Mouse (Mus musculus) thymus, postnatal 36 days (tissue): Measurements from ENCODE around the gene Dnaja2.
A peak's percentile ranks its signal among the peaks of the same experiment; 100 is the strongest.

Experiments
- DNase-seq, 2 experiments: peaks; one replicate each; pipeline ENCODE4 v3.0.0; 2022; ENCODE audit warnings: mixed read lengths in 2 of 2

Gene Dnaja2

DNA sequence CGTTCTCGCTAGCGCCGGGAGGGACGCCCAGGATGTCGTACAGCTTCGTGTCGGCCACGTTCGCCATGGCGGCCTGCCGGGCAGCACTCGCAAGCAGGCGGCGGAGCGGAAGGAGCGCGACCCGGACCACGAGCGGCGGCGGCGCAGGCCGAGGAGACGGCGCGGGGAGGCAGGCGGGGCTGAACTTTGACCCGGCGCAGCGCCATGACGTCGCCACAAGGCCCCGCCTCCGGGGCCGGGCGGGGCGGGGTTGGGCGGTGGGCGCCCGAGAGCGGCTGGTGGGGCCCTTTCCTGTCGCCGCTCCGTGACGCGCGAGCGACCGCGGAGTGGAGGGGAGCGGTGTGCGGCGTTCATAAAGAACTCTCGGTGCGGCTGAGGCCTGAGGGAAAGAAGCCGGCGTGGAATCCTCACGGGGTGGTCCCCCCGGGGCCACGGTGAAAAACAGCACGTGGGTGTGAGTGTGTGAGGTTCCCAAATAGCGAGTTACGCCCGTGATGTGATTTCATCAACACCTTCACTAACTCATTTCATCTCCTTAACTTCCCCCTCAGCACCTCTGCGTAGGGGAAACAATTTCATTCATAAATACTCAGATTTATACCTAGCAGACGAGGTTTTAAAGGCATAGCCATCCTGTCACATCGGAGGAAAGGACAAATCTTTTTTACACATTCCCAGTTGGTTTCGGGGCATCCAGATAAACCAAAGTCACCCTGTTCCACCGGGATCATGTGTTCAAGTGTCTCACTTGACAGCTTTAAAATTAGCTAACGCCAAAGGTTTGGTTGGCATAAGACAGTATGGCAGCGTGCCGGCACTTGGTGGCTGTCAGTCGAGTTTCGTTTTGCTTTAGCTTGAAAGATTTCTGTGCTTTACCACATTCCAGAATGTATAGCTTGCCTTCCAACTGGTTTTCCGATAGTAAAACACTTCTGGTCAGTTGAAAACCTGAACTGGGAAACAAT lies at the start of gene Dnaja2:
Gene Dnaja2, minus strand, starts transcription at position 164 of the 965 bp plus-strand sequence.
- DNase-seq, result peak; percentile 94 to 95

DNA sequence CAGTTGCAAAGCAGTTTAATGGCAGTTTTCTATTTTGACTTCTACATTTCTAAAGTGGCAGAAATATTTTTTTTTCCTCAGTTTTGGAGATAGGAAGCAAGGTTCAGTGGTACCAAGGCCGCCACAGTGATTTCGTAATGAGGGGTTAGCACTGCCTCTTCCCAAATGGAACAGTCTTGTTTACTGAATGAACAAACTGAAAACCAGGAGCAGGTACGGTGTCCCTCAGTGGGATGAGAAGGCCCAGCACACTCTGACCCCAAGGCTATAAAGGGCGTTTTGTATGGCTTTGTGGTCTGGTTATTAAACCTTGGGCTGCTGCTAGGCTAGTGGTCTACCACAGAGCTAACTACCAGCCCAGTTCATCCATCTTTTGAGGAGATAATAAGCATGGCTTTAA lies 49.1 kb upstream of the Dnaja2 start:
- DNase-seq, result no peak

DNA sequence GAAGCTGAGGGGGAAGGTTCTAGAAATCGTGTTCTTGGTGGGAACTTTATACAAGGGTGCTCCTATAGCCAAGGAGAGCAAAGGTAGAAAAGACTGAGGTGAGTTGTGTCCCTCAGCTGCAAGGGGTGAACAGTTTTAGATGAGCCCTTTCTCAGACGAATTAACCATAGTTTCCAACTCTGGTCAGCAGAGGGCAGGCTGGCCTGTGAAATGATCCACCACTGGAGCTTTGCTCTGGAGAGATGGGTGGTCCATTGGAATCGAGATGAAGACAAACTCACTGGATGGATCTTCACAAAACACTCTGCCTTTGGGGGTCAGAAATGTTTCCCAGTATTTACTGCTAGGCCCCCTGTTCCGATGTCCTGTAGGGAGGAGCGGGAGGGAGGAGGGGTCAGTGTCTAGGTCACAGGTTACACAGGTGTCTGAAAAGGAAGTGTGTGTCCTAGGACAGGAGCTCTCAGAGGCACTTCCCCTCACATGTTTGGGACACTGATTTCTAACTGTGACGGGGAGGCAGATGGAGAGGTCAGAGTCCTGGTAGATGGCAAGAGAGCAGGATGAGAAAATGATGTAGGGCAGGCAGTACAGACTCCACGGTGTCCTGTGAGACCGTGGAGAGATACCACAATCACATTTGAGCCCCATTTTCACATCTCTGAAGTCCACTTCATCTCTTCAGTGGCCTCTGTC lies 48.2 kb upstream of the Dnaja2 start:
- DNase-seq, result peak; percentile 22 to 37

DNA sequence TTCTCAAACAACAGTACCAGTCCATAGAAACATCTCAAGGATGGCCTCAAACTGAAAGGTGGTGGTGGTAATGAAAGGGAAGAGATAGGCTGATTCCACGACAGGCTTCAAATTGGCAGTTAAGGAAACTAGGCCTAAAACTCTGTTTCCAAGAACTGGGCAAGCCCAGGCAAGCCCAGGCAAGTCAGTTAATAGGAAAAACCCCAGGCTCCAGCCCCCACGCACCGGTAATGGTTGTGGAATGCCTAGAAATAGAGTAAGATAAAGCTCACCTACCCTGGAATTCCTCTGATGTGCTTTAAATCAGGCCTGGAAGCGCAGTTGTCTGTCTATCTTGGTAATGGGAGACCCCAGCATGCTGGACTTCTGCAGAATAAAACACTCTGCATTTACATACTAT lies 47.6 kb upstream of the Dnaja2 start:
- DNase-seq, result no peak

DNA sequence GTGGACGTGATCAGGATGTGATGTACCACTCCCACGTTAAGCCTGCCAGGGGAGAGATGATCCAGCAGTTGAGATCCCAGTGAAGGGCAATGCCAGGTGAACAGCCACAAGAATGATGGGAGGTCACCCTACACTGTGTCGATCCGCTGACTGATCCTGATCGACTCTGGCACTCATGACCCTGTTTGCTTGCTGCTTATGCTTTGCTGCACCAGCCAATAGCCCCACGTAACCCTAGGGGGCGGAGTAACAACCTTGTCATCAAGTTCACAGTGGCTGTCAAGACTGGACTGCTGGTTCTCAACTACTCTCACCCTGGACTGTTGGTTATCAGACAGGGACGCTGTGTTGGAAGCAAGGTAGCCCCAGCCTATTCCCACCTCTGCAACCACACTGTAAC lies 46.6 kb upstream of the Dnaja2 start:
- DNase-seq, result no peak

DNA sequence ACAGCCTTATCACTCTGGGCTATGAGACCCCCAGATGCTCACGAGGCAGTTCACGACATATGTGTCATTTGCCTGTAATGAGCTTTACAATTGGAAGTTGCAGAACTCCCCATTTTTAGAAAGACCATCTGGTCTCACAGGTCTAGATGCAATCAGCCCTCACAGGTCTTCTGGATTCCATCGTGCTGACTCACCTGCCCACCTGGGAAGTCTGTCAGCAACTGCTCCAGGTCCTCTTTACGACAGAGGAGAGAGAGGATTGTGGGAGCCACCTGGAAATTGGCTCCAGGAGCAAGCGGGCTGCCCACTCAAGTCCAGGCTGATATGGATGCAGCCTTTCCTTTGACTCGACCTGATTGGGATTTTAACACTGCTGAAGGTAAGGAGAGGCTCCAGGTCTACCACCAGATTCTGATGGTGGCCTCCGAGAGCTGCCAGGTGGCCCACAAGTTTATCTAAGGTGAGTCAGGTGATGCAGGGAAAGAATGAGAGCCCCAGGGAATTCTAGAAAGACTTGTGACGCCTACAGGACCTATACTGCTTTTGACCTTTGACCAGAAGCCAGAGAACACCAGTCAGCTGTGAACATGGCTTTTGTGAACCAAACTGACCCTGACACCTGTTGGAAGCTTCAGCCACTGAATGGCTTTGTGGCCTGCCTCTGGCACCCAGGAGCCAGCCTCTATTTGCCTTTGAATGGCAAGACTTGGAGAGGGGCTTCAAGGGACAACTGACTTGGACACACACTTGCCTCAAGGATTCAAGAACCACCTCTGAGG lies 42.5 kb upstream of the Dnaja2 start:
- DNase-seq, result no peak

DNA sequence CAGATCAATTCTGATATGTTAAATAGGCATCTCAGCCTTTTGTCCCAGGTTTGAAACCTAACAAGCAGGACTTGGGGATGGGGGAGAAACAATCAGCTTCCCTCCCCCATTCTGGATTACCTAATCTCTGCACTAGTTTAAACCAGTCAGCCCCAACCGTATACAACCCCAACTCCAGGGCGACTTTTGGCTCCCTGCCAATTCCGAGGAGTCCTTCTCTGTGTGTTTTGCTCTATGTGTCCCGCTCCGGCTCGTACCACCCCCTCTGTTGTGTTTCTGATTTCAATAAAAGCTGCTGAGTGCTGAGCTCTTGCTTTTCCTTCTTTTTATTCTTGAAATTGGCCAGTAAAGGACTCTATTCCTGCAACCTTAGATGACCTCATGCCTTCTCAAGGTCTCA lies 40.2 kb upstream of the Dnaja2 start:
- DNase-seq, result no peak

DNA sequence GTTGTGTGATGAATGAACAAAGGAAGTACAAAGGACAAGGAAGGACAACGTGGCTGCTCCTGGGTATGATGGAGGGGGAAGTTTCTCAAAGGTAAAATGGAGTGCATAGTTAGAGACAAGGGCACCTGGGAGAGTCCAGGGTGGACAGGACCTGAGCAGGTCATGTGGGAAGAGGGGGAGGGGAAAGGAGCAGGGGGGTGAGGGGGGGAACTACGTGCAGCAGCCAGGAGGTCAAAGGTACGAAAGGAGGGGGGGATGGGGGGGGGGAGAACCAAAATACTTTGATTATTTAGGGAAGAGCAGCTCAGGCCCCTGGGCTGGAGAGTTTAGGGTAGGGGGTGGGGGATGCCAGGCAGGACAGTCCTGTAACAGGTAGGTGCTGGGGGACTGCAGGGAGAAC lies 39.8 kb upstream of the Dnaja2 start:
- no peak for DNase-seq

DNA sequence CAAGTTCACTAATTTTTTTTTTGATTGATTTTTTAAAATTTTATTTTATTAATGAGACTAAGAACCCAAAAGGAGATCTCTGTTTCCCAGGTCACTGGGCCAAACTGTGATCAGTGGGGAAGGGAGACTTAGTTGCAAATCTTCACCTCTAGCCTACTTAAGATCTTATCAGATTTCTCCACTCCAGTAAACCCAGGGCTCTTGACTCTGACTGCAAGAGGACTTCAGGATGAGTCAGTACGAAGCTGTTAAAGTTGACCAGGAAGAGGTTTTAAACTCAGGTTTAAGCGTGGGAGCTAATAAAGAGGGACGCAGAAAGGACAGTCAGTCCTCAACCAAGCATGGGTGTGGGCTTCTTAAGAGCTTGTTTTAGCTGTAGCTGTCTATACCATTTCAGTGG lies 38.2 kb upstream of the Dnaja2 start:
- no peak for DNase-seq

DNA sequence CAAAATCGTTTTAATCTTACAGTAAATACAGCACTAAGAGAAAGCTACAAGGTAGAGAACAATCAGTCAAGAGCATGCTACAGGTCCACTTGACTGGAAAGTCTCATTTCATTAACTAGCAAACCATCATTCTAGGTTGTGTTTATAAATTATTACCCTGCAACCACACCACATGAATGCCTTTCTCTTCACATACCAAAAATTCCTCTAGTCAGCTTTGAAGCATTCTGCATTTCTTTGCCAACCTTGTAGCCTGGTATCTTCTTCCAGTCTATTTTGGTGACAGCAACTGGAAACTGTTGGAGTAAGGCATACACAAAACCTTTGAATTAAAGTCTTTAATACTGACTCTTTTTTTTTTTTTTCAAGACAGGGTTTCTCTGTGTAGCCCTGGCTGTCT lies 36.4 kb upstream of the Dnaja2 start:
- no peak for DNase-seq

DNA sequence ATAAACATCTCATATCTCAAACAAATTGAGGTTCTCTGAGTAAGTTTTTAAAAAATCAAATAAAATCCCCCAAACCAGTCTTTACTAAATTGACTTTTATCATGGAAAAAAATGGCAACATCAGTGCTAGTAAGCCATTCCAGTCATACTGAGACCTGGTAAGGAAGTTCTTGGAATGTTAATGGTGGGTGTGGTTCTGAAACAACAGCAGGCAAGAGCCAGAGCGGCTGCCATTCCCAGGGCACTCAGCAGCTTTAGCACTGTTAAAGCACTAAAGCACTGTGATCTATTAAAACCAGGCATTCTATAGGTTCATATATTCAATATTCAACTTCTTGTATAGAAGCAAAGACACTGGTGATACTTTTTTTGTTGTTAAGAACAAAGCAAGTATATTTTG lies 35.1 kb upstream of the Dnaja2 start:
- no peak for DNase-seq

DNA sequence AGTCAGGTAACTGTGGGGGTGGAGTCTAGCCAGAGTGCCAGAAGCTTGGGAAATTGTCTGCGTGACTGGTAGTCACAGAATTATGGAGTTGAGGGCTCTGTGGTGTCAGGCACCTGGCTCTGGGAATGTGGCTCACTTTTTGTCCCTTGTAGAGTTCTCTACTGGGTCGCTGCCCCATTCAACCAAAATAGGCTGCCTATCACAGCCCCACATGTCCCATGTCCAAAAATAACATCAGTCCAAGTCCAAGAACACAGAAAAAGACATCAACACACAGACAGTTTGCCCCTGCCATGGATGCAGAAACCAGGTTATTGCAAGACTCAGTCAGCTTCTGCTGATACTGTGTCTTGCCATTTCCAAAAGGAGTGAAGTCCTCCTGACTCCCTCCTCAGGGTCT lies 33.5 kb upstream of the Dnaja2 start:
- no peak for DNase-seq

DNA sequence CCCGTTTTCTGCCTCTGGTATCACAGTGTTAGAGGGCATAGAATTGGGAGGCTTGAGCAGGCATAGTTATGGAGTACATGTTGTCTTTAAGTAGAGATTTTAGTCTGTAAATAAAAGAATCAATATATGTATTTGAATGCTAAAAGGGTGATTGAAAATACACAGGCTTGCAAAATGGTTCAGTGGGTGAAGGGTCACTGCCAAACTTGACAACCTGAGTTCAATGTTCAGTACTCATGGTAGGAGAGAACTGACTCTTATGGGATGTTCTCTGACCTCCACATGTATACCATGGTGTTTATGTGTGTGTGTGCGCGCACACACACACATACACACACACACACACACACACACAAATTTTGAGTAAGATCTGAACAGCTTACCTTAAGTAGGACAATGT lies 22.5 kb upstream of the Dnaja2 start:
- no peak for DNase-seq

DNA sequence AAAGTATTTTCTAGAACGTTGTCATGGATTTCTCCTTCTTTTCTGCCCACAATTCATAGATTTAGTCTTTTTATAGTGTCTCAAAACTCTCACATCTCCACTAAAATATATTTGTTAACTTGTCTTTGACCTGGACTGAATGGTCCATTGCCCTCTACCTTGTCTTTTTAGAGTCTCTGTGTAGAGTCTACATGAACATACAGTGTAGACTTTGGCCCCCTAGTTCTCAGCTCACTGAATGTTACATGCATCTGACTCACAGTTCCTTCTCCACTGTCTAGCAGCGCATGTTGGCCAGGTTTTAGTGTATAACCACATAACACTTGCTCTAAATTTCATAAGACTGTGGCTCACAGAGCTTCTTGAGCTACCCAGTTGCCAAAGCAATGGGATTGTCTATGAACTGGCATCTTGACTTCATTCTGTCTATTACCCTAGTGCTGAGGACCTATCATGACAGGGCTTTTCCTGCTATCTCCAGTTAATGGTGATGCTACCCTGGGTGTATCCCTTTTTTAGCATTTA lies 18.9 kb upstream of the Dnaja2 start:
- DNase-seq, result no peak

DNA sequence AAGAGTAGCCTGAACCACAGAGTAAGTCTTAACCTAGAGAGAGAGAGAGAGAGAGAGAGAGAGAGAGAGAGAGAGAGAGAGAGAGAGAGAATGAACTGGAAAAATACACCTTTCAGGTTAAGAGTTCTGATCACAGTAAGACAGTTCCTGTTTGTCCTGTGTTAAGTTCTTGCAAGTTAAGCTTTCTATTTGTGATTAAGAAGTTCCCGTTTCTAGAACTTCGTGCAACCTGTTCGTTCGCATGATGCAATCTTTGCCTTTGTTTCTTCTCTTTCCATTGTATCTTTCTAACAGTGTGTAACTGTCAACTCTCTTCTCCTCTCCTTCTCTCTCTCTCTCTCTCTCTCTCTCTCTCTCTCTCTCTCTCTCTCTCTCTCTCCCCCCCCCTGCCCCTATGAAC lies 15.3 kb upstream of the Dnaja2 start:
- DNase-seq, result no peak

DNA sequence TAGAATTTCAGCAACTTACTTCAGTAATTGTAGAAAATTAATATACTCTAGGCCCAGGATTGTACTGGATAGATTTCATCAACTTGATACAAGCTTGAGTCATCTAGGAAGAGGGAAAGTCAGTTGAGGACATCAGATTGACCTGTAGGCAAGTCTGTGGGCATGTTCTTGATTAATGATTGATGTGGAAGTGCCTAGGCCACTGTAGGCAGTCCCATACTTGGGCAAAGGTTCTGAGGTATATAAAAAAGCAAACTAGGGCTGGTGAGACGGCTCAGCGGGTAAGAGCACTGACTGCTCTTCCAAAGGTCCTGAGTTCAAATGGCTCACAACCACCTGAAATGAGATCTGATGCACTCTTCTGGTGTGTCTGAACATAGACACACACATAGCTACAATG lies 12.7 kb upstream of the Dnaja2 start:
- DNase-seq, result no peak

DNA sequence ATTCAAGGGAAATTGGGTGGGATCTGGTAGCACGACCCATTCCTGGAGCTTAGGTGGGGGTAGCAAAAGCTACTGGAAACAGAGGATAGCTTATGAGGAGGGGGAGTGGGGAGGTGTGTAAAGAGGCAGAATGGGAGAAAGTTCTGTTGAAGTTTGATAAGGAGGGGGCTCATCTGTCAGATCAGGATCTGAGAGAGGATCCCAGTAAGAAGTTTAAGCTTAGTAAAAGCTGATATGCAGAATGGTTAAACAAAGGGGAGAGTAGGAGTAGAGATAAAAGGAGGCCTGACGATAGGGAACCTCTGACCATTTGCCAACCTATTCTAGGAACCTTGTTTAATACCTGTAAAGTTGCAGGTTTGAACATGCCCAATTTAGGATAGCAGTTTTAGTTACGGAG lies 10.0 kb upstream of the Dnaja2 start:
- no peak for DNase-seq

DNA sequence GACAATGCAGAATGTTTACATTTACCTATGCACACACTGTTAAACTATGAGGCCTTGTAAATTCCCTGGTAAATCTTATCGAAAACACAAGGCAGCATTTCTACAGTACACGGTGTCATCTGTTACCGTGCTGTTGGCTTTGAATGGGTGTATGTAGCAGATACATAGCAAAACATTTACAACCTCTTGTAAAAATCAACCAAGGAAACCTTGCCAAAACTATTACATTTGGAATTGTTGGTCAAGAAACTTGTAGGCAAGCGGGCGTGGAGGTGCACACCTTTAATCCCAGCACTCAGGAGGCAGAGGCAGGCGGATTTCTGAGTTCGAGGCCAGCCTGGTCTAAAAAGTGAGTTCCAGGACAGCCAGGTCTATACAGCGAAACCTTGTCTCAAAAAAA lies 8.2 kb upstream of the Dnaja2 start:
- no peak for DNase-seq

DNA sequence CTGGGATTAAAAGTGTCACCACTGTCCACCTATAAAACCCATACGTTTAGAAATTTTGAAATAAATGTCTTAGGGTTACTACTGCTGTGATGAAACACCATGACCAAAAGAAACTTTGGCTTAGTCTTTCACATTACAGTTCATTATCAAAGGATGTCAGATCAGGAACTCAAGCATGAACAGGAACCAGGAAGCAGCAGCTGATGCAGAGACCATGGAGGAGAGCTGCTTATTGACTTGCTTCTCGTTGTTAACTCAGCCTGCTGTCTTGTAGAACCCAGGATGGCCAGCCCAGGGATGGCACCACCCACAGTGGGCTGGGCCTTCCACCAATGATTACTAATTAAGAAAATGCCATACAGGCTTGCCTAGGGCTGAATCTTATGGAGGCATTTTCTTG lies 4.8 kb upstream of the Dnaja2 start:
- no peak for DNase-seq

DNA sequence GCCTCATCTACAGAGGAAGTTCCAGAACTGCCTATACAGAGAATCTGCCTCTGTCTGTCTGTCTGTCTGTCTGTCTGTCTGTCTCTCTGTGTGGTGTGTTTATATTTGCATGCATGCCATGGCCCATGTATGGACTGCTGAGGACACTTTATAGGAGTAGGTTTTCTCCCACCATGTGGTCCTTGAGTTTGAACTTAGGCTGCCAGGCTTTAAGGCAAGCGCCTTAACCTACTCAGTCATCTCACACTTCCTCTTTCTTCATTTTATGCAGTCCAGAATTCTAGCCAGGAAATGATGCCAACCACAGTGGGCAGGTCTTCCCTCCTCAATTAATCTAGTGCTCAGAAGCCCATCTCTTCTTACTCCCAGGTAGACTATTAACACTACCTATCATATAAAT lies 4.1 kb upstream of the Dnaja2 start:
- no peak for DNase-seq

DNA sequence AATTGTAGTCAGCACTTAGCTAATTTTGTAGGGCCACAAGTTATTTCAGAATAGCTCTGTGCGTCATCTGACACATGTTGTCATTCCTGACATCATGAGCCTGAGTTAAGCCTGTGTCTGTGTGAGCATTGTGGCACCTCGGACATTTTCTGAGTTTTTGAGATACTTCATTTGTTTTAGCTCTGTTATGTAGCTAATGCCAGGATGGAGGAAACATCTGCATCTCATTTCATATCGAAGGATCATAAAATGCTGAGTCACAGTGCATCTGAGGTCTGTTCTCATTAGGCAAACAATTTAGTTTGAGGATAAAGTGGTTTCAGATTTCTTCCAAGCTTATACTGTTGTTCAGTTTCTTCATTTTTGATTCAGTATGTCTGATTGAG lies 2.5 kb upstream of the Dnaja2 start:
- DNase-seq, result no peak

DNA sequence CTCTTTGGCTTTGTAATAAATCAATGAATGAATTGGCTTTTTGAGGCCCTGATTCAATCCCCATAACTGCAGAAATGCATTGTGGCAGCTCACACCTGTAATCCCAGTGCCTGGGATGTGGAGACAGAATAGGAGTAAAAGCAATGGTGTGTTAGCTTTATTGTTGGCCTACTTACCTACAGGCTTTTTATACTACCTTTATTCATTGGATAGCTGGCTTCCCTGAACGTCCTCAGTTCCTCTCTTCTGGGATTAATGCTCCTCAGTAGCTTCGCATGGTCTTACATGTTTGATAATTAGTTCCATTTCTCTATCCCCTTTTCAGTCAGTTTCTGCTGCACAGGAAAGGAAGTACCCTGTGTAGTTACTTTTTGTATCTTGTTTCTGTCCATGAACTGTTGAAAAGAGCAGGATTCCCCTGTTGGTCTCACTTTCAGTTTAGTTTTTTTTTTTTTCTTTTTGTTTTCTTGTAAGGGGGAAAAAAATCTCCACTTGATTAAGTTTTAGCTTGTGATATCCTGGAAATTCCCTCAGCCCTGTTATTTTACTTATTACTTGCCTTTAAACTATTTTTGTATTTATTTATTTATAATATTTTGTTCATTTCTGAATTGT lies 1.9 kb upstream of the Dnaja2 start:
- DNase-seq, result no peak
